In the genomic region with DNA sequence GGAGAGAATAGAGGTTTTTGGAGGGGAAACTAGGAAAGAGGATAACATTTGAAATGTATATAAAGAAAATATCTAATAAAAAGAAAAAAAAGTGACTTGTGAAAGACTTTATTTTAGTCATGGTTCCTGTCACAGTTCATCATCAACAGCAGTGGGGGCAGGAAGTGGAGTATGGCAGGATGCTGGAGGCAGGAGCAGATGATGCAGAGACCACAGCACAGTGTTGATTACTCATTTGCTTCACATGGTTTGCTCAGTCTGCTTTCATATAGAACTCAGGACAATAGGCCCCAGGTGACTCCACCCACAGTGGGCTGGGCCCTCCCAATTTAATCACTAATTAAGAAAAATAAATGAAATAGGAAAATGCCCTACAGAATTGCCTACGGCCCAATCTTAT, we compare ENCODE assay signal across 22 mouse cellular contexts. TPM values are rescaled to one million over a fixed set of nuclear protein-coding genes. Genes with fewer than 3 reads are reported as not detected.
"Had no signal": no experiment of that assay in that cellular context is flagged by ENCODE, and none has a peak within 500 bp of the region (broad histone marks: within the 10 kb centered on the region; RNA-seq: fewer than 3 reads in every experiment).

No protein-coding gene starts in this region.

- H3K9me3 ChIP-seq: limb, embryonic 12.5 days; liver, embryonic 13.5 days; lung, embryonic 15.5 days; midbrain, embryonic 13.5 days had no signal

- ATAC-seq: liver, postnatal 0 days; midbrain, embryonic 13.5 days had no signal

- H3K9ac ChIP-seq: limb, embryonic 12.5 days; liver, embryonic 13.5 days; liver, postnatal 0 days; lung, embryonic 15.5 days; midbrain, embryonic 13.5 days had no signal

- H3K4me1 ChIP-seq: limb, embryonic 12.5 days; liver, embryonic 13.5 days; midbrain, embryonic 13.5 days had no signal

- DNase-seq: kidney, postnatal 10 days; kidney, postnatal 4 days; liver; liver, embryonic 13.5 days; liver, postnatal 0 days; lung, postnatal 14 days; right cerebral cortex, adult 18-20 months; right cerebral cortex, postnatal 25 days; thymus, adult 18-20 months; thymus, postnatal 14 days had no signal

- H3K4me3 ChIP-seq: layer of hippocampus, adult 2 months; limb, embryonic 12.5 days; liver, embryonic 13.5 days; lung, embryonic 15.5 days; midbrain, embryonic 13.5 days had no signal

- H3K4me2 ChIP-seq: limb, embryonic 12.5 days; liver, embryonic 13.5 days; lung, embryonic 15.5 days; midbrain, embryonic 13.5 days had no signal

- H3K27me3 ChIP-seq: limb, embryonic 12.5 days; liver, embryonic 13.5 days; lung, embryonic 15.5 days; midbrain, embryonic 13.5 days had no signal

- H3K36me3 ChIP-seq: limb, embryonic 12.5 days; liver, embryonic 13.5 days; lung, embryonic 15.5 days; midbrain, embryonic 13.5 days had no signal

- H3K27ac ChIP-seq: layer of hippocampus, adult 2 months; limb, embryonic 12.5 days; liver, embryonic 13.5 days; lung, embryonic 15.5 days; macrophage; midbrain, embryonic 13.5 days had no signal

RNA-seq across cellular contexts. Expression of a gene that starts 53.5 kb away (rescaled TPM):
- total RNA-seq: layer of hippocampus, adult 2 months; layer of hippocampus, postnatal 10 days; left cerebral cortex, postnatal 36 days; midbrain, postnatal 0 days had no signal
- polyA plus RNA-seq: kidney, embryonic 14.5 days; liver, embryonic 13.5 days; liver, postnatal 0 days; macrophage; midbrain, embryonic 13.5 days; neural tube, embryonic 14.5 days; small intestine, adult 2 months; urinary bladder, adult 2 months had no signal
